Mouse (Mus musculus): Measurements from ENCODE around the gene Cst11. TPM values are rescaled to one million over a fixed set of nuclear protein-coding genes. Genes with fewer than 3 reads are reported as not detected.
"Not testable (repeated sequence)": the region's sequence is repeated elsewhere in the genome, so short reads cannot be mapped to it uniquely, and the experiment has no call there.

Cst11 gene
- polyA plus RNA-seq (2015; fragmentation: Nextera tagmentation; extraction: Ambion mirVana) = not detected in 2 replicates

DNA sequence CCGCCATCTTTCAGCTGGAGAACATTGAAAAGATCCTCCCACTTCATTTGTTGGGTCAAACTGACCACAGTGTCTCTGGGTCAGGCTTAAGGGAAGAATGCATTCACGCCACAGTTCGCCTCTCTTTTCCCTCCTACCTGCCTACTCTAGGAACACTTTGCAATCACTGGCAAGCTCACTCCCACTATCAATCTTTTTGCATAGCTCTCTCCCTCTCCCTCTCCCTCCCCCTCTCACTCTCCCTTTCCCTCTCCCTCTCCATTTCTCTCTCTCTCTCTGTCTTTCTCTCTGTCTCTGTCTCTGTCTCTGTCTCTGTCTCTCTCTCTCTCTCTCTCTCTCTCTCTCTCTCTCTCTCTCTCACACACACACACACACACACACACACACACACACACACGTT, at the start of gene Cst11:
Cst11 (minus strand) TSS at position 101 of the 400 bp plus-strand sequence.
- not testable (repeated sequence) for H3K9me3 ChIP-seq (ENCODE audit: low read length); H3K4me3 ChIP-seq (ENCODE audit: low read depth, low read length); H3K4me1 ChIP-seq (ENCODE audit: insufficient read depth, low read depth, low read length); ATAC-seq; H3K36me3 ChIP-seq (ENCODE audit: insufficient read depth, low read length); DNase-seq (ENCODE audit: low spot score); H3K9ac ChIP-seq (replicated peaks; ENCODE audit: low read depth); H3K4me2 ChIP-seq (replicated peaks; ENCODE audit: low read depth, low read length); H3K27me3 ChIP-seq (replicated peaks; ENCODE audit: insufficient read depth, low read length); H3K27ac ChIP-seq (ENCODE audit: low read length)
- 76% methylated on average over 4 of the region's 4 CpGs for WGBS

DNA sequence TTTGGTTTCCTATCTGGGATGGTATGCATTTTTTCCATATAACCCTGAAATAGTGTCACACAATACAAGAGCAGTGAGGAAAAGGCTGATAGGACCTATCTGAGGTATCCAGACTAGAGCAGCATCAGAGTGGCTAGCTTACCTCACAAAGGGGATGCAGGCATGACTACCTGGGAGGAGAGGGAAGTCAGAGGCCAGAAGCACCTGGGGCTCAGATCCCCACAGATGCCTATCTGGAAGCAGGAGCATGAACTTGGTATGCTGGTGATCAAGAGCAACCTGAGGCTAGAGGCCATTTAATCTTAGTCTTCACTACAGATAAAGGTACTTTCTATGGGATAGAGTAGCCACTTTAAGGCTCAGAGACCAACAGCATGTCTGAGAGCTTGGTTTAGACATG, 48.6 kb upstream of the Cst11 start, which contains the start of gene Cst13:
Cst13 (plus strand) TSS at position 173 of the 400 bp plus-strand sequence.
- H3K9me3 ChIP-seq (ENCODE audit: low read length) = no peaks in the 10 kb centered on the region
- ATAC-seq (no peak), DNase-seq (ENCODE audit: low spot score) (no peak)
- no peaks in the 10 kb centered on the region for H3K4me1 ChIP-seq (ENCODE audit: insufficient read depth, low read depth, low read length)
- no peaks in the 10 kb centered on the region for H3K27me3 ChIP-seq (replicated peaks; ENCODE audit: insufficient read depth, low read length)
- no peak within 1 kb of the TSS for H3K9ac ChIP-seq (replicated peaks; ENCODE audit: low read depth)
- no peaks in the 10 kb centered on the region for H3K36me3 ChIP-seq (ENCODE audit: insufficient read depth, low read length)
- no peak within 1 kb of the TSS for H3K4me2 ChIP-seq (replicated peaks; ENCODE audit: low read depth, low read length)
- H3K27ac ChIP-seq (ENCODE audit: low read length) = no peak within 1 kb of the TSS
- H3K4me3 ChIP-seq (ENCODE audit: low read depth, low read length) = no peak within 1 kb of the TSS
- TF ChIP-seq CTCF (IDR thresholded peaks at IDR 0.05) (no peak), EP300 (IDR thresholded peaks at IDR 0.05) (no peak)

DNA sequence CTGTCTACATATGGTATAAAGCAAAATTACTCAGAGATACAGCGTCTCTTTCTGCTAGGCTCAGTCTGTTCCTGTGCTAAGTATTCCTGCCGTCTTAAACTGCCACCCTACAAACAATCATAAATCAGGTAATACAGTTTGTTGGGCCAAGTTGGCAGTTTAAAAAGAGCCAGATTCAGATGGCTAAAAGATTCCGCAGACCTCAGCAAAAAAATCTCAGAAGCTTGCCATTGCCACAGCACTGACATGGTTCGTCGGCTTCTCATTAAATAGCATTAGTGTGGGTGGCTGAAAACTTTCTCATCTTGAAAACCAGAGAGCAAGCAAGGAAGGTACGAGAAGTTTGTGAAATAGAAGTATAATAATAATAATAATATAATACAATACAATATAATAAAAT, 35.4 kb upstream of the Cst11 start:
- H3K27ac ChIP-seq (ENCODE audit: low read length) = no peak overlapping the region
- ATAC-seq (no peak), DNase-seq (ENCODE audit: low spot score) (no peak)
- no peak overlapping the region for H3K4me3 ChIP-seq (ENCODE audit: low read depth, low read length)
- H3K27me3 ChIP-seq (replicated peaks; ENCODE audit: insufficient read depth, low read length) = no peaks in the 10 kb centered on the region
- H3K9me3 ChIP-seq (ENCODE audit: low read length) = no peaks in the 10 kb centered on the region
- H3K36me3 ChIP-seq (ENCODE audit: insufficient read depth, low read length) = no peaks in the 10 kb centered on the region
- H3K4me1 ChIP-seq (ENCODE audit: insufficient read depth, low read depth, low read length) = no peaks in the 10 kb centered on the region
- no peak for TF ChIP-seq EP300 (IDR thresholded peaks at IDR 0.05)
- TF ChIP-seq CTCF (IDR thresholded peaks at IDR 0.05) = no peak
- WGBS = 71% methylated on average over 6 of the region's 6 CpGs
- no peak overlapping the region for H3K4me2 ChIP-seq (replicated peaks; ENCODE audit: low read depth, low read length)
- H3K9ac ChIP-seq (replicated peaks; ENCODE audit: low read depth) = no peak overlapping the region

DNA sequence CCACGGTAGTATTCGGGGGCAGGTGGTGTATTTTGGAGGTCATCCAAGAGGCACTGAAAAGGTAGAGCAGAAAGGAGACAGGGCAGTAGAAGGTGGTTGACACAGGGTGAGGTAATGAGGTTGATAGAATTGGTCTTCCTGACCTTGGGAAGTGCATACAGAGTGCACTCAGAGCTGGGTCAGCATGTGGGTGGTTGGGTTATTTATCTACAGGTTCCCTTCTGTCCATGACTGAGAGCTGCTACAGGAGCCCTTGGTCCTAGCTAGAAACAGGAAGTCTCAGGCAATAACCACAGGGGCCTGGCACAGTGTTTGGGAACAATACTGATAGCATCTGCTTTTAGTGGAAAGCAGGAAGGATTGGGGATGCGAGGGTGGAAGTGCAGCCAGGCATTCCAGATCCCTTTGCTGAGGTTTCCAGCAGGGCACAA, 30.2 kb upstream of the Cst11 start:
- Histone ChIP-seq H3K9me3 (ENCODE audit: low read length) (no peaks in the 10 kb centered on the region), H3K4me2 (replicated peaks; ENCODE audit: low read depth, low read length) (no peak overlapping the region), H3K27ac (ENCODE audit: low read length) (no peak overlapping the region), H3K4me1 (ENCODE audit: insufficient read depth, low read depth, low read length) (no peaks in the 10 kb centered on the region), H3K9ac (replicated peaks; ENCODE audit: low read depth) (no peak overlapping the region), H3K36me3 (ENCODE audit: insufficient read depth, low read length) (no peaks in the 10 kb centered on the region), H3K4me3 (ENCODE audit: low read depth, low read length) (no peak overlapping the region), H3K27me3 (replicated peaks; ENCODE audit: insufficient read depth, low read length) (no peaks in the 10 kb centered on the region)
- TF ChIP-seq EP300 (IDR thresholded peaks at IDR 0.05) (no peak), CTCF (IDR thresholded peaks at IDR 0.05) (no peak)
- ATAC-seq (no peak), DNase-seq (ENCODE audit: low spot score) (no peak)
- WGBS = 37% methylated on average over 3 of the region's 3 CpGs

DNA sequence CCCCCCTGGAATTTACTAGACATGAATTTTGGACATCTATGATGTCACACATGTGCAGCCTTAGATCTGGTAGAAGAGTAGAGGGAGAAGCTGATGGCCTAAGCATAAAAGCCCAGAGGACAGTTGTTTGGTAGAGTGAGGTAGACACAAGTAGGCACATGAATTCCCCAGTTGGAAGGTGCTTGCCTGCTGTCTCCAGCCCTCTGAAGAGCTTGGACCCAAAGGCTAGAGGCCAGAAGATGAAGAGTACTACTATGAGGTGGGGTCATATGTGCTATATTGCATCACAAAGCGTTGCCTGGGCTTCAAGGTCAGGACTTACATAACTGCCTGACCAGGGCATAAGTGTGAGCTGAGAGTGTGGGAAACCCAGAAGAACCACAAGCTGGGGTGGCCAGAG, 27.2 kb upstream of the Cst11 start, which contains the start of gene Cst8:
Cst8 (plus strand) TSS at position 301 of the 400 bp plus-strand sequence.
- Histone ChIP-seq H3K27me3 (replicated peaks; ENCODE audit: insufficient read depth, low read length) (no peaks in the 10 kb centered on the region), H3K4me3 (ENCODE audit: low read depth, low read length) (no peak within 1 kb of the TSS), H3K4me2 (replicated peaks; ENCODE audit: low read depth, low read length) (no peak within 1 kb of the TSS), H3K27ac (ENCODE audit: low read length) (no peak within 1 kb of the TSS), H3K4me1 (ENCODE audit: insufficient read depth, low read depth, low read length) (no peaks in the 10 kb centered on the region), H3K9me3 (ENCODE audit: low read length) (no peaks in the 10 kb centered on the region), H3K36me3 (ENCODE audit: insufficient read depth, low read length) (no peaks in the 10 kb centered on the region), H3K9ac (replicated peaks; ENCODE audit: low read depth) (no peak within 1 kb of the TSS)
- ATAC-seq = 0 out of 2 replicates have a peak, but pooled peaks have one; percentile 16
- TF ChIP-seq EP300 (IDR thresholded peaks at IDR 0.05) (no peak), CTCF (IDR thresholded peaks at IDR 0.05) (no peak)
- 68% methylated on average over 1 of the region's 1 CpGs for WGBS
- DNase-seq (ENCODE audit: low spot score) = no peak

DNA sequence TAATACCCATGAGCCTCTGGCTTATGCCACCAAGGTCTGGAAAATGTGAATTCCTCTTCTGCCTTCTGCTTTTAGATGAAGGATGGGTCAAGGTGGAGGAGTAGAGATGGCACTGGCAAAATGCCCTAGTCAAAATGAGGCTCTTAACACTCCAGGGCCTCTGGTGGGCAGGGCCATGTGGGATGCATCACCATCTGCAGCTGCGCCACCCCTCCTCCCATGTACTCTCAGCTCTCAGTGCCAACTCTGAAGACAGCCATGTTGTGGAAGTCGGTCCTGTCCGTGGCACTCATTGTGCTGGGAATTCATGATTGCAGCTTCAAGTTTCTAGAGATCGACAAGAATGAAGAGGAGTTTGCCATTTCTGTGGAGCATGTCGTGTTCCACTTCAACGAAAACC, 17.8 kb upstream of the Cst11 start, which contains the start of gene Cst12:
Cst12 (plus strand) TSS at position 220 of the 400 bp plus-strand sequence.
- Histone ChIP-seq H3K27ac (ENCODE audit: low read length) (no peak within 1 kb of the TSS), H3K36me3 (ENCODE audit: insufficient read depth, low read length) (no peaks in the 10 kb centered on the region), H3K27me3 (replicated peaks; ENCODE audit: insufficient read depth, low read length) (no peaks in the 10 kb centered on the region), H3K4me2 (replicated peaks; ENCODE audit: low read depth, low read length) (no peak within 1 kb of the TSS), H3K4me1 (ENCODE audit: insufficient read depth, low read depth, low read length) (no peaks in the 10 kb centered on the region), H3K4me3 (ENCODE audit: low read depth, low read length) (no peak within 1 kb of the TSS), H3K9me3 (ENCODE audit: low read length) (no peaks in the 10 kb centered on the region), H3K9ac (replicated peaks; ENCODE audit: low read depth) (no peak within 1 kb of the TSS)
- 91% methylated on average over 6 of the region's 6 CpGs for WGBS
- no peak for ATAC-seq
- TF ChIP-seq CTCF (IDR thresholded peaks at IDR 0.05) (no peak), EP300 (IDR thresholded peaks at IDR 0.05) (no peak)
- DNase-seq (ENCODE audit: low spot score) = no peak

DNA sequence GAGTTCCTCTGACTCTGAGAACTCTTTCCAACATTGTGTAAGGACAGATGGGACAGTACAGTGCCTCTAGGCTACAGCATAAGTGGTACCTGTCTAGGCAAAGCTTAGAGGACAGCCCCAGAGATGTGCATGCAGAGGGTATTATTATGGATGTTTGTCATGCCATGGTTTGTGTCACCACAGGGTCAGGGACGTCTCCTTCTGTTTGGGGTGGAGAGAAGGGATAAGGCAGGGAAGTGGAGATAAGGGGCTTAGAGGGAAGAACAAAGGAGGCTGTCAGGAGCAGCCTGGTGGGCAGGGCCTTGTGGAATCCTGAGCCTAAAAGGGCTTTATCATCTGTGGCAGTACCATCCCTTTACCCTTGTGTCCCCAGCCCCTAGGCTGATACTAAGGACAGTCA, 10.4 kb upstream of the Cst11 start, which contains the start of gene 8030411F24Rik:
8030411F24Rik (plus strand) TSS at position 301 of the 400 bp plus-strand sequence.
- Histone ChIP-seq H3K9me3 (ENCODE audit: low read length) (no peaks in the 10 kb centered on the region), H3K27me3 (replicated peaks; ENCODE audit: insufficient read depth, low read length) (no peaks in the 10 kb centered on the region), H3K9ac (replicated peaks; ENCODE audit: low read depth) (no peak within 1 kb of the TSS), H3K36me3 (ENCODE audit: insufficient read depth, low read length) (no peaks in the 10 kb centered on the region), H3K4me2 (replicated peaks; ENCODE audit: low read depth, low read length) (no peak within 1 kb of the TSS), H3K4me1 (ENCODE audit: insufficient read depth, low read depth, low read length) (no peaks in the 10 kb centered on the region), H3K4me3 (ENCODE audit: low read depth, low read length) (no peak within 1 kb of the TSS), H3K27ac (ENCODE audit: low read length) (no peak within 1 kb of the TSS)
- TF ChIP-seq EP300 (IDR thresholded peaks at IDR 0.05) (no peak), CTCF (IDR thresholded peaks at IDR 0.05) (no peak)
- DNase-seq (ENCODE audit: low spot score) (no peak), ATAC-seq (no peak)
- 4% methylated on average over 1 of the region's 1 CpGs for WGBS
